Mouse (Mus musculus): ENCODE measurements at regions not wholly inside any gene's neighbourhood (a gene's known extent, or its start where the extent isn't known, plus 50 kb on each side); places are given as distances from the start of the nearest gene placed in this dataset.

DNA sequence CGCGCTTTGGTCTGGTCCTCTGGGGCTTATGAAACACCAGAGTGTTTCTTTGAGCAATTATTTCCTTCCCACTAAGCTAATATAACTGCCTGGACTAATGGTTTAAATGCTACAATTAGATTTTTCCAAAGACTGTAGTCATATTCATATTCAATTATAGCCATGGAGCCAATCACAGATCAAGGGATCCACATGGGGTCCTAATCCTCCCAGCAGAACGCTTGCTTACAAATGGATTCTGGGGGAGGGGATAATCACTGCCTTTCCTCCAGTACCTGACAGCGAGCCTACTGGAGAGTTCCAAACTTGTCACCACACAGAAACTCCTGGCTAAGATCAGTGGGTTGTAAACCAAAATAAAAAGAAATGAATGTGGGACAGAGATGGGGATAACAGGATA lies 212.0 kb downstream of the Parm1 start:
- TF ChIP-seq CTCF (IDR thresholded peaks at IDR 0.05), result no peak
- no peak for TF ChIP-seq EP300 (IDR thresholded peaks at IDR 0.05)

Data from lung, postnatal 0 days (tissue).